Mouse (Mus musculus) liver, postnatal 0 days (tissue): ENCODE measurements around the gene Mknk1.

Experiments
- CTCF ChIP-seq: sonication (generic); IDR thresholded peaks from 2 replicates; pipeline ENCODE4 v1.5.1; 2016; ENCODE audit warnings: antibody characterized with exemption, low read depth
- EP300 ChIP-seq: IDR thresholded peaks from 2 replicates; pipeline ENCODE4 v1.6.1; 2016; ENCODE audit warnings: antibody characterized with exemption, low read depth, mild to moderate bottlenecking

DNA sequence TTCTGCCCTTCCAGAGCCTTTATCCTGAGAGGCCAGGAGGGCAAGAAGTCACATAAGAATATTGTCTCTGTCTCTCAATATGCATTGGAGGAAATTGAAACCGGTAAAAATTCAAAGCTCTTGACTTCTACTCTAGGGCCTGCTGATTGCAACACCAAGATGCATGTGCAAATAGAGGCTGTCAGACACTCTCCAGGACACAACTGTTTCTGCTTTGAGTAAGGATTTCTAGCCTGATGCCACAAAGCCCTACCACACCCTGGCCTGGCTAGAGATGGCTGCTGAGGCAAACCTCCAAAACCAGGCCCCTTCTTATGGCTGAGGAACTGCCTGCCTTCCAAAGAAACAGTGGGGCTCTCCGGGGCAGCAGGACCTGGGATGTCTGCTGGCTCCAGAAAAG, 3.4 kb upstream of the Mknk1 start:
- TF ChIP-seq CTCF (no peak), EP300 (no peak)
